Mouse (Mus musculus) lung, embryonic 14.5 days (tissue): ENCODE results near the gene Rabggta. TPM values are rescaled to one million over a fixed set of nuclear protein-coding genes. Genes with fewer than 3 reads are reported as not detected.

Experiments used
- ATAC-seq: fragments of 200-750 bp; cut with Nextera tagmentation; 2 replicates; pipeline ENCODE4 v1.8.0; 2017; ENCODE audit warnings: mild to moderate bottlenecking, moderate TSS enrichment, moderate library complexity; ENCODE audit not compliant: insufficient read depth
- DNase-seq: peaks from one replicate; pipeline ENCODE4 v3.0.0-alpha.2; 2015
- H3K27ac ChIP-seq: fragments of 300-500 bp; sonication (generic); 2 replicates; pipeline ENCODE4 v1.5.1; 2014; ENCODE audit warnings: low read depth, mild to moderate bottlenecking, moderate library complexity
- H3K27me3 ChIP-seq: fragments of 300-500 bp; sonication (generic); 2 replicates; pipeline ENCODE4 v1.6.1; 2014; ENCODE audit warnings: low read length, control low read depth; ENCODE audit not compliant: insufficient read depth
- H3K36me3 ChIP-seq: fragments of 300-500 bp; sonication (generic); 2 replicates; pipeline ENCODE4 v1.6.1; 2014; ENCODE audit warnings: control low read depth; ENCODE audit not compliant: insufficient read depth
- H3K4me1 ChIP-seq: fragments of 300-500 bp; sonication (generic); 2 replicates; pipeline ENCODE4 v1.6.1; 2014; ENCODE audit warnings: antibody characterized with exemption, control low read depth; ENCODE audit not compliant: insufficient read depth
- H3K4me2 ChIP-seq: fragments of 300-500 bp; sonication (generic); 2 replicates; pipeline ENCODE4 v1.6.1; 2014; ENCODE audit warnings: mild to moderate bottlenecking
- H3K4me3 ChIP-seq: fragments of 300-500 bp; sonication (generic); 2 replicates; pipeline ENCODE4 v1.5.1; 2014; ENCODE audit warnings: low read depth, low read length
- H3K9ac ChIP-seq: fragments of 300-500 bp; sonication (generic); 2 replicates; pipeline ENCODE4 v1.6.1; 2014
- H3K9me3 ChIP-seq: fragments of 300-500 bp; sonication (generic); 2 replicates; pipeline ENCODE4 v1.6.1; 2016; ENCODE audit warnings: low read depth, low read length, control low read depth
- CTCF ChIP-seq: IDR thresholded peaks from 2 replicates; pipeline ENCODE4 v1.5.1; 2016; ENCODE audit warnings: antibody characterized with exemption, low read depth
- WGBS: fragments of 180-500 bp; shearing (Covaris S2); extraction: QIAGEN DNeasy Blood & Tissue Kit; methylation state at CpG from one replicate; pipeline ENCODE4 v1.1.7; 2014; 5-methylcytosine and 5-hydroxymethylcytosine counted together
- polyA plus RNA-seq: library from polyadenylated mRNA; unstranded; fragments of >200 nt; fragmentation: Nextera tagmentation; extraction: Ambion mirVana; gene quantifications from 2 replicates; pipeline ENCODE4 v1.2.1, GENCODE M21; 2014

Gene Rabggta
- polyA plus RNA-seq, 1 experiment from 2014 or later = 29.5 TPM

DNA sequence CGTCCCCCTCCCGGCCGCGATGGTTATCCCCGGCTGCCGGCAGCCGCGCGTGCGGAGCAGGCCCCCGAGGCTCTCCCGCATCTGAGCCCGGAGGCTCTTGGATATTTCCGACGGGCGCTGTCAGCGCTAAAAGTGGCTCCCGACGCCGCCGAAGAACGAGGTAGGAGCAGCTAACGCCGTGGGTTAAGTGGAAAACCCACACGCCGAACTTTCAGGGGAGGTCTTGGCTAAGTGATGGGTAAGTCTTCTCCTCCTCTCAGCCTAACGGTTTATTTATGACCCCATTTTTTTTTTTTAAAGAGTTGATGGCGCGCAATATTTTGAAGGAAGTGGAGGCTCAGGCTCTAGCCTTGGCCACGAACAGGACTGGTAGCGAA is 23.8 kb upstream of the Rabggta start:
- ATAC-seq = no peak; the same call in 1 of the 2 replicates
- Histone ChIP-seq H3K9ac (peak overlapping the region; percentile 82), H3K4me2 (peak overlapping the region; percentile 98), H3K27me3 (no peaks in the 10 kb centered on the region), H3K4me3 (peak overlapping the region; percentile 93), H3K27ac (peak overlapping the region; percentile 24; the same call in 1 of the 2 replicates), H3K9me3 (no peaks in the 10 kb centered on the region), H3K36me3 (peaks cover 52% of the 10 kb centered on the region), H3K4me1 (peaks cover 7% of the 10 kb centered on the region; the same call in 1 of the 2 replicates)
- 0% methylated on average over 31 of the region's 31 CpGs for WGBS
- DNase-seq = no peak
- TF ChIP-seq CTCF = no peak

DNA sequence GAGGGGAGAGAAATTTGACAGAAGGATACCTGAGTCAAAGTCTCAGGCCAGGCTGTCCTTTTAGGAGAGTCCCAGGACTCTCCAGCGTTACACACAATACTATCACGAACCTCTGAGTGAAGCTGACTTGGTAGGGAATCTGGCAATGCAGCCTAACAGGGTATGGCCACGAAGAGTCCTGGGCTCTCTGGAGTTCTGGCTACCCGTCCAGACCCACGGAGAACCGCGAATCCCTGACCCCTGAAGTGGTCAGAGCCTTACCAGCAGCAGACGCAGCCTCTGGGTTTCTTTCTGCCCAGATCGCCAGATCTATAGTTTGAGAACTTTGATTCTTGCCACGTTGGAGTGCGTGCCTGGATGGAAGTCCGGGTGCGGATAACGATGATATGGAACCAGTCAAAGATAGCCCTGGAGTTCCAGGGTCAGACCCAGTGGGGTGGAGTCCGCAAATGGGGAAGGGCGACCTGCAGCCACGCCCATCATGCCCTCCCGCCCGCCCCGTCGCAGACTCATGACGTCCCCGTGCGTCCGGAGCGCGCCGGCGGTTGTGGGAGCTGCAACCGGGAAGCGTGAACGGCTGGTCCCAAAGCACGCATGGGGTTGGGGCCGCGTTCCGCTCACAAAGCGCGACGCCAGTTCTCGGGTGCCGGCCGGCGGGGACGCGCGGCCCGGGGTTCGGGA is 23.3 kb upstream of the Rabggta start, which contains the start of the genes Dhrs1 and Nop9:
Dhrs1 (minus strand) TSS at position 511 of the 681 bp plus-strand sequence.
Nop9 (plus strand) TSS at position 514 of the 681 bp plus-strand sequence.
- Histone ChIP-seq H3K36me3 (peaks cover 52% of the 10 kb centered on the region), H3K27me3 (no peaks in the 10 kb centered on the region), H3K4me2 (peak within 1 kb of the TSS; percentile 98), H3K27ac (peak within 1 kb of the TSS; percentile 50; the same call in 1 of the 2 replicates), H3K4me1 (peaks cover 7% of the 10 kb centered on the region; the same call in 1 of the 2 replicates), H3K9ac (peak within 1 kb of the TSS; percentile 82), H3K9me3 (no peaks in the 10 kb centered on the region), H3K4me3 (peak within 1 kb of the TSS; percentile 93)
- peak; percentile 84 for ATAC-seq
- DNase-seq = peak; percentile 93
- no peak for TF ChIP-seq CTCF
- 2% methylated on average over 47 of the region's 48 CpGs for WGBS

DNA sequence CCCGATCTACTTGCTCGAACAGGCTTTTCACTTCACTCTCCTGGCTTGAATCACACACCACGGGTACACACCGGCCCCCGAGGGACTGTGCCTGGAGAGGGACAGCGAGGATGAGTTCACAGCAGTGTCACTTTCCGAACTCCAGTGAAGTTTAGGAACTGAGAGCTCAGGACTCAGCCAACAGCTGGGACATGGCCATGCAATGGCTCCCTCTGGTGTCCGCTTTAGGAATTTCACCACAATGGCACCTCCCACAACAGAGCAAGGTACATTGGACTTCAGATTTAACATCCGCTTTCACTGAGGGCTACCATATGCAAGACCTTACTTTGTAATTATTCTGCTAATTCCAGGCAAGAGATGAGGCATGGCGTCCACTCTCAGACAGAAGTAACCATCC is 21.6 kb upstream of the Rabggta start:
- H3K4me2 ChIP-seq = peak overlapping the region; percentile 35
- peaks cover 51% of the 10 kb centered on the region for H3K36me3 ChIP-seq
- no peak overlapping the region for H3K9ac ChIP-seq
- H3K4me1 ChIP-seq = peaks cover 7% of the 10 kb centered on the region; the same call in 1 of the 2 replicates
- DNase-seq (peak; percentile 96), ATAC-seq (peak; percentile 71)
- H3K27me3 ChIP-seq = no peaks in the 10 kb centered on the region
- H3K27ac ChIP-seq = no peak overlapping the region
- H3K9me3 ChIP-seq = no peaks in the 10 kb centered on the region
- peak; percentile 98 for TF ChIP-seq CTCF
- WGBS = 17% methylated on average over 10 of the region's 10 CpGs
- H3K4me3 ChIP-seq = 0 out of 2 replicates have a peak overlapping the region, but pooled peaks have one; percentile 8

DNA sequence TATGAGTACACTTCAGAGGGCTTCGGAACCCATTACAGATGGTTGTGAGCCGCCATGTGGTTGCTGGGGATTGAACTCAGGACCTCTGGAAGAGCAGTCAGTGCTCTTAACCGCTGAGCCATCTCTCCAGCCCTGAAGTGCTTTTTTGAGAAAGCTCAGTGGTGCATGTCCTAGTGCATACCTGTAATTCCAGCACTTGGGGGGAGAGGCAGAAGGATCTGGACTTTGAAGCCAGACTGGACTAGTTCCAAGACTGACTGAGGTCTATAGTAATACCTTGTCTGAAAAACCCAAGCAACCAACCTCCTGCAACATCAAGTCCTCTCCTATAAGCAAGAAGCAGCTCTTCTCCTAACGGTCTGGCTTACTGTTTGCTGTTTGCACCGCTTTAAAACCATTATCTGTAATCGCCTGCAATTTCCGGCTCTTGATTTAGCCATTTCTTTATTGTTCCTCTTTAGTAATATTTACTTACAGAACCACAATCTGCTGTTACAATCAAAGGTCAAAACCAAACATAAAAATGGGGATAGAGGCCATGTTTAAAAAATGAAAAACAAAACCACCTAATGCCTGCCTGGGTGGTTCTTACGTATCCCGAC is 15.1 kb upstream of the Rabggta start:
- Histone ChIP-seq H3K4me3 (no peak overlapping the region), H3K27me3 (no peaks in the 10 kb centered on the region), H3K9ac (no peak overlapping the region), H3K27ac (no peak overlapping the region), H3K36me3 (peaks cover 29% of the 10 kb centered on the region), H3K4me1 (no peaks in the 10 kb centered on the region), H3K4me2 (no peak overlapping the region), H3K9me3 (no peaks in the 10 kb centered on the region)
- DNase-seq (no peak), ATAC-seq (no peak)
- no peak for TF ChIP-seq CTCF
- WGBS = 83% methylated on average over 9 of the region's 9 CpGs

DNA sequence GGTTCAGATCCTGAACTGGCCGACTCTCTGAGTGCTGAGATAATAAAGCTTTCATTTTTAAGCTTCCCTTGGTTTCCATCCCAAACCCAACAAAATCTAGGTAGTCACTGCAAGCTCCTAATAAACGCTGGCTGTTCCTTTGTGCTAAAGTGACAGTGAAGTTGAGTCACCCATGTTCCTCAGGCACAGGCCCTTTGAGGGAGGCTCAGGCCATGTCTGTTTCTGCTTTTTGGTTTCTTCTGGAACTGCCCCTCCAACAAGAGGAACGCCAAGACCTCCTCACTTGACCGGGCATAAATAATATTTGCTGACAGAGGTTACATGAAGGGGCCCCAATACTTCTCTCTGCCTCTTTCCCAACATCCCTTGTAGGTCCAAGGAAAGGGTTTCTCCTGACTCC is 13.7 kb upstream of the Rabggta start:
- 77% methylated on average over 4 of the region's 4 CpGs for WGBS
- DNase-seq (no peak), ATAC-seq (no peak)
- Histone ChIP-seq H3K27ac (no peak overlapping the region), H3K36me3 (peaks cover 18% of the 10 kb centered on the region), H3K27me3 (no peaks in the 10 kb centered on the region), H3K9ac (no peak overlapping the region), H3K4me1 (no peaks in the 10 kb centered on the region), H3K4me2 (no peak overlapping the region), H3K4me3 (no peak overlapping the region), H3K9me3 (no peaks in the 10 kb centered on the region)
- TF ChIP-seq CTCF = no peak

DNA sequence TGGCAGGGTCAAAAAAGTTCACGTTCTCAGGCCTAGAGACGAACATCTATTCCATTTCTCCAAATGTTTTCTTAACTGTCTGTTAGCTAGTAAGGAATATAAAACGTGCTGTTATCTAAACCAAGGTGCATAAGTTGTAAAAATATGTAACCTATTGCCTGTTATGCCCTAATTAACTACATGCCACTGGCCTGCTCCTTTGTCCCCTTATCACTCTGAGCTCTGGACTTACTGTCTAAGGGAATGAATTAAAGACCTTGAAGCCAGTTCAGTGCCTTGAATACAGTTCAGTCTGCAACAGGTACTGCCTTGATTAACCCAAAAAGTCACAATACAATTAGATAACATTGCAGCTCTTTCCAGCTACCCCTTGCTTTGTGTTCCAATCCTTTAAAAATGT is 13.3 kb upstream of the Rabggta start:
- no peaks in the 10 kb centered on the region for H3K9me3 ChIP-seq
- H3K4me1 ChIP-seq = no peaks in the 10 kb centered on the region
- ATAC-seq (no peak), DNase-seq (no peak)
- H3K9ac ChIP-seq = no peak overlapping the region
- 29% methylated on average over 3 of the region's 3 CpGs for WGBS
- no peak overlapping the region for H3K27ac ChIP-seq
- no peak overlapping the region for H3K4me2 ChIP-seq
- TF ChIP-seq CTCF = no peak
- no peaks in the 10 kb centered on the region for H3K27me3 ChIP-seq
- peaks cover 13% of the 10 kb centered on the region for H3K36me3 ChIP-seq
- H3K4me3 ChIP-seq = no peak overlapping the region

DNA sequence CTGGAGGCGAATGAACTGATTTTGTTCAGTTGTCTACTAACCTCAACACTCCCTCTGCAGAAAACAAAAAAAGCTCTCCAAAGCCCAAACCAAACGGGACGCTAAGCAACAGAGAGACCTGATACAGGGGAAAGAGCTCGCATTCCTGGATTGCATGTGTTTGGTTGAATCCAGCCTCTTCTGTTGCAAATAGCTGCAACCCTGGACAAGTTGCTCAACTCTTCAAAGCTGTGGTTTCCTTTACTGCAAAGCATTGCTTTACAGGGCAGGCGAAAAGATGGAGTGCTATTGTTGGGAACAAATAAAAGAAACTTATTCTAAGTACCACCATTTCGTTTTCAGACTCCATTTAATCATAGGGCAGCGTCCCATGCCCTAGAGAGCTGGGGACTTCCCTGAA is 12.8 kb upstream of the Rabggta start:
- no peak overlapping the region for H3K4me3 ChIP-seq
- H3K4me1 ChIP-seq = no peaks in the 10 kb centered on the region
- H3K9ac ChIP-seq = no peak overlapping the region
- no peaks in the 10 kb centered on the region for H3K27me3 ChIP-seq
- no peak for DNase-seq
- H3K36me3 ChIP-seq = peaks cover 9% of the 10 kb centered on the region
- TF ChIP-seq CTCF = no peak
- ATAC-seq = no peak
- H3K27ac ChIP-seq = no peak overlapping the region
- H3K9me3 ChIP-seq = no peaks in the 10 kb centered on the region
- no peak overlapping the region for H3K4me2 ChIP-seq
- 72% methylated on average over 7 of the region's 7 CpGs for WGBS
